Comparison of ENCODE assay signal across 24 mouse cellular contexts in the genomic region with DNA sequence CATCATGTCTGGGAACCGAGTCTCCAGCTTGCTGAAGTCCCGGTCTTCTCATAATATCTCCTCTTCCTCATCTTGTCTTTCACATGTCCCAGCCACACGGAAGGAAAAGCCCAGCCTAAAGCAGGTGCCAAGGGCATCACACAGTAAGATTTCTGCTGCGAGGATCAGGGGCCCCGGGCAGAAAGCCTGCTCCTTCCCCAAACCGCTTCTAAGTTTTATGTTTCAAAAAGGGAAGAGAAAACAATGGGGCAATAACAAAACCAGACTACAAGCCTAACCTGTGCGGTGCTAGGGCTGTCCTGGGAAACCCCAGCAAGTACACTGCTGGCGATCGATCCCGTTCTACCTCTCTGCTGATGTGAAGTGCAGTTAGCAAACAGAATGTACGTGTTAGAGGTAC.
DNase-seq lines count a peak whose midpoint lies in the region; ATAC-seq and TF ChIP-seq lines count a peak whose summit lies in the region.
"Had no signal": no experiment of that assay in that cellular context is flagged by ENCODE, and none has a peak within 500 bp of the region (broad histone marks: within the 10 kb centered on the region; RNA-seq: fewer than 3 reads in every experiment).

No protein-coding gene starts in this region.

- H3K4me3 ChIP-seq in CH12.LX (replicated peaks in 1 of 3; ENCODE audit: low read depth in 2 of 3, low read length in 2 of 3, poor library complexity in 1 of 3): no peak overlapping the region
- H3K4me3 ChIP-seq: embryonic facial prominence, embryonic 10.5 days; embryonic facial prominence, embryonic 12.5 days; forebrain, embryonic 13.5 days; forebrain, embryonic 15.5 days had no signal

- H3K4me1 ChIP-seq in CH12.LX (ENCODE audit: control insufficient read depth in 1 of 2, insufficient read depth in 2 of 2): peaks cover 0 to 37% of the 10 kb centered on the region in 2 experiments; a peak in 2 of 4 replicates
- H3K4me1 ChIP-seq: embryonic facial prominence, embryonic 12.5 days; forebrain, embryonic 13.5 days; forebrain, embryonic 15.5 days had no signal

- H3K27me3 ChIP-seq in CH12.LX (replicated peaks): no peaks in the 10 kb centered on the region
- H3K27me3 ChIP-seq: embryonic facial prominence, embryonic 12.5 days; forebrain, embryonic 13.5 days; forebrain, embryonic 15.5 days; Patski had no signal

- ATAC-seq in granulocyte monocyte progenitor cell, adult 5-6 weeks (replicated peaks; ENCODE audit: poor library complexity, severe bottlenecking): peak; percentile 71
- peak; percentile 43 for ATAC-seq in megakaryocyte progenitor cell, adult 5-6 weeks (replicated peaks; ENCODE audit: poor library complexity)
- ATAC-seq: activated CD4-positive, CD25-positive, alpha-beta regulatory T cell, adult 4 months; forebrain, embryonic 13.5 days; forebrain, embryonic 15.5 days; forebrain, postnatal 0 days; Patski had no signal

- dilution Hi-C loops in CH12.LX (cut with MboI; ENCODE audit: extremely low pct_ligation_motif_present, extremely low pct_unique_long_range_greater_than_20kb, low sequenced_read_pairs): no loop called here

- TF ChIP-seq EP300 in CH12.LX (IDR thresholded peaks at IDR 0.05; ENCODE audit: low read length): no peak

- H3K36me3 ChIP-seq in CH12.LX (replicated peaks in 1 of 2; ENCODE audit: control insufficient read depth in 1 of 2, insufficient read depth in 1 of 2, low read length in 1 of 2): no peaks in the 10 kb centered on the region
- H3K36me3 ChIP-seq: G1E had no signal

- peak overlapping the region; percentile 22; the same call in 1 of the 2 replicates for H3K4me2 ChIP-seq in CH12.LX (ENCODE audit: insufficient read depth, low read depth, poor library complexity, severe bottlenecking)
- H3K4me2 ChIP-seq: embryonic facial prominence, embryonic 12.5 days; forebrain, embryonic 13.5 days; forebrain, embryonic 15.5 days had no signal

- no peak for TF ChIP-seq RAD21 in CH12.LX (IDR thresholded peaks at IDR 0.05; ENCODE audit: low read depth, low read length)

- H3K9me3 ChIP-seq in CH12.LX (replicated peaks; ENCODE audit: low read length): no peaks in the 10 kb centered on the region
- H3K9me3 ChIP-seq: embryonic facial prominence, embryonic 10.5 days; embryonic facial prominence, embryonic 12.5 days; forebrain, embryonic 13.5 days; forebrain, embryonic 15.5 days had no signal

- no peak overlapping the region for H3K9ac ChIP-seq in CH12.LX (ENCODE audit: insufficient read depth, low read depth)
- H3K9ac ChIP-seq: embryonic facial prominence, embryonic 12.5 days; forebrain, embryonic 13.5 days; forebrain, embryonic 15.5 days; forebrain, postnatal 0 days had no signal

- TF ChIP-seq CTCF in CH12.LX (conservative IDR thresholded peaks at IDR 0.05 in 1 of 2, IDR thresholded peaks at IDR 0.05 in 1 of 2; ENCODE audit: low read depth in 2 of 2, low read length in 2 of 2): no peak

- no peak for TF ChIP-seq POLR2A in CH12.LX (IDR thresholded peaks at IDR 0.05; ENCODE audit: low read depth, low read length)

- H3K79me2 ChIP-seq in CH12.LX (replicated peaks; ENCODE audit: control insufficient read depth, extremely low read depth, insufficient read depth, poor library complexity, severe bottlenecking): no peaks in the 10 kb centered on the region

- no peak overlapping the region for H3K27ac ChIP-seq in CH12.LX (ENCODE audit: insufficient read depth, low read depth)
- H3K27ac ChIP-seq: embryonic facial prominence, embryonic 10.5 days; embryonic facial prominence, embryonic 12.5 days; forebrain, embryonic 13.5 days; forebrain, embryonic 15.5 days had no signal

- in situ Hi-C loops in CH12.LX (cut with MboI; ENCODE audit: low pct_ligation_motif_present, low pct_unique_long_range_greater_than_20kb, low sequenced_read_pairs): no loop called here

- peak; percentile 66 for DNase-seq in A20 (ENCODE audit: low read depth, low spot score)
- no peak for DNase-seq in CH12.LX (ENCODE audit: extremely low read depth)
- DNase-seq in frontal cortex, postnatal 36 days (ENCODE audit: low spot score in 2 of 2): no peak
- DNase-seq in heart, adult 18-20 months: no peak
- no peak for DNase-seq in B cell, adult 2 months
- DNase-seq: adrenal gland, adult 8-10 months; adrenal gland, postnatal 14 days; adrenal gland, postnatal 36 days; cerebellum, adult 11-12 months; cerebellum, adult 2 months; cerebellum, adult 9-10 months; cerebellum, postnatal 10 days; cerebellum, postnatal 25 days; embryo, embryonic 11 days; forebrain, postnatal 0 days had no signal

TF ChIP-seq in CH12.LX, 34 proteins besides CTCF, POLR2A, EP300 and RAD21:
- 0 out of 2 replicates have a peak, but pooled peaks have one; percentile 6 for TF ChIP-seq IRF4 (IDR thresholded peaks at IDR 0.05; ENCODE audit: low read depth, low read length)
- no peak for TF ChIP-seq MXI1 (IDR thresholded peaks at IDR 0.05; ENCODE audit: low read depth, low read length)
